23 mouse cellular contexts compared by ENCODE assay signal in genomic region chr7:80238542-80238941, GRCm38 (mm10). TPM values are rescaled to one million over a fixed set of nuclear protein-coding genes. Genes with fewer than 3 reads are reported as not detected.
DNase-seq lines count a peak whose midpoint lies in the region; TF ChIP-seq lines count a peak whose summit lies in the region.
"Had no signal": no experiment of that assay in that cellular context is flagged by ENCODE, and none has a peak within 500 bp of the region (broad histone marks: within the 10 kb centered on the region; RNA-seq: fewer than 3 reads in every experiment).

No protein-coding gene starts in this region.

- in situ Hi-C loops in ES-E14 (cut with MboI; ENCODE audit: low sequenced_read_pairs in 2 of 2, unreplicated experiment in 2 of 2) = no loop called here

- H3K9ac ChIP-seq in ES-Bruce4 (ENCODE audit: low read depth, poor library complexity, severe bottlenecking) (no peak overlapping the region), ES-E14 (ENCODE audit: insufficient read depth, low read depth, low read length, poor library complexity, severe bottlenecking) (no peak overlapping the region; the same call in 1 of the 2 replicates)
- H3K9ac ChIP-seq: embryonic facial prominence, embryonic 13.5 days; embryonic facial prominence, embryonic 15.5 days; forebrain, embryonic 12.5 days had no signal

- no peaks in the 10 kb centered on the region for H3K27me3 ChIP-seq in ES-Bruce4 (ENCODE audit: control insufficient read depth, insufficient read depth, low read length, poor library complexity, severe bottlenecking)
- H3K27me3 ChIP-seq: embryonic facial prominence, embryonic 13.5 days; embryonic facial prominence, embryonic 15.5 days; forebrain, embryonic 12.5 days had no signal

- H3K4me3 ChIP-seq in ES-Bruce4 (ENCODE audit: low read depth, low read length) = no peak overlapping the region
- H3K4me3 ChIP-seq in ES-E14 (ENCODE audit: insufficient read depth in 1 of 2, low read depth in 1 of 2, low read length in 2 of 2, poor library complexity in 1 of 2, severe bottlenecking in 1 of 2) = peak overlapping the region; percentile 38 to 44; a peak in 2 of 4 replicates
- H3K4me3 ChIP-seq: embryonic facial prominence, embryonic 13.5 days; embryonic facial prominence, embryonic 15.5 days; erythroblast, embryonic 14.5 days; forebrain, embryonic 10.5 days; forebrain, embryonic 12.5 days had no signal

- H3K36me3 ChIP-seq in ES-Bruce4 (ENCODE audit: control insufficient read depth, insufficient read depth, low read length, poor library complexity, severe bottlenecking) (peaks cover 8% of the 10 kb centered on the region), ES-E14 (ENCODE audit: control insufficient read depth, insufficient read depth, low read length, poor library complexity, severe bottlenecking) (peaks cover 13% of the 10 kb centered on the region; the same call in 1 of the 2 replicates)

- intact Hi-C loops in left cerebral cortex, postnatal 14 days (cut with DNase I) = no loop called here

- TF ChIP-seq POLR2A in ES-Bruce4 (IDR thresholded peaks at IDR 0.05; ENCODE audit: insufficient read depth, low read length) = no peak

- H3K27ac ChIP-seq in ES-Bruce4 (ENCODE audit: insufficient read depth, low read length) = no peak overlapping the region
- H3K27ac ChIP-seq in ES-E14 (ENCODE audit: insufficient read depth, low read depth, low read length, poor library complexity, severe bottlenecking) = no peak overlapping the region
- H3K27ac ChIP-seq: embryonic facial prominence, embryonic 13.5 days; embryonic facial prominence, embryonic 15.5 days; forebrain, embryonic 10.5 days; forebrain, embryonic 12.5 days had no signal

- H3K4me1 ChIP-seq in ES-Bruce4 (ENCODE audit: control insufficient read depth, insufficient read depth, low read length) (peaks cover 2% of the 10 kb centered on the region), ES-E14 (ENCODE audit: control insufficient read depth in 2 of 2, insufficient read depth in 2 of 2, low read length in 2 of 2, poor library complexity in 1 of 2) (peaks cover 4 to 5% of the 10 kb centered on the region in 2 experiments; a peak in 3 of 4 replicates)

- TF ChIP-seq CTCF in ES-Bruce4 (IDR thresholded peaks at IDR 0.05; ENCODE audit: low read depth, low read length) = no peak

- TF ChIP-seq EP300 in ES-Bruce4 (IDR thresholded peaks at IDR 0.05; ENCODE audit: insufficient read depth, low read depth, low read length) = peak; percentile 73; the same call in 1 of the 2 replicates

- DNase-seq in ES-E14 (ENCODE audit: low read depth, low spot score) (no peak), ZHBTc4 (ENCODE audit: low read depth, low spot score) (peak; percentile 80)
- no peak for DNase-seq in left cerebral cortex, postnatal 14 days (ENCODE audit: low spot score in 2 of 2)
- DNase-seq in kidney, adult 9 months = no peak
- DNase-seq in gastrocnemius, postnatal 10 days = no peak
- DNase-seq: adrenal gland, adult 2 months; adrenal gland, postnatal 10 days; adrenal gland, postnatal 25 days; cerebellum, adult 11 months; cerebellum, adult 18-20 months; cerebellum, adult 8-10 months; cerebellum, adult 9-11 months; cerebellum, postnatal 14 days; cerebellum, postnatal 36 days; embryo, embryonic 11 days had no signal

- H3K9me3 ChIP-seq in ES-Bruce4 (replicated peaks; ENCODE audit: control insufficient read depth, insufficient read depth, low read length, poor library complexity, severe bottlenecking) (no peaks in the 10 kb centered on the region), ES-E14 (ENCODE audit: control insufficient read depth, insufficient read depth, low read depth, low read length) (no peaks in the 10 kb centered on the region)
- H3K9me3 ChIP-seq: embryonic facial prominence, embryonic 13.5 days; embryonic facial prominence, embryonic 15.5 days; forebrain, embryonic 10.5 days; forebrain, embryonic 12.5 days had no signal

TF ChIP-seq in ES-E14, 5 proteins besides CTCF, POLR2A, EP300 and RAD21:
- TF ChIP-seq HCFC1 (IDR thresholded peaks at IDR 0.05; ENCODE audit: borderline replicate concordance, insufficient read depth, low read length) (no peak), MAFK (IDR thresholded peaks at IDR 0.05; ENCODE audit: insufficient read depth, low read depth, low read length) (no peak), ZC3H11A (IDR thresholded peaks at IDR 0.05; ENCODE audit: borderline replicate concordance, low read depth, low read length) (no peak), ZNF384 (IDR thresholded peaks at IDR 0.05; ENCODE audit: low read depth, low read length) (no peak), CHD2 (IDR thresholded peaks at IDR 0.05; ENCODE audit: low read depth, low read length) (no peak)
TF ChIP-seq in ES-E14: peak in this region for 0.

RNA-seq across cellular contexts. Expression of gene Gdpgp1, which starts 5.9 kb away (rescaled TPM):
- 3.3 and 4.3 TPM in 2 replicates for polyA plus RNA-seq in ES-Bruce4 (2011; ENCODE audit: insufficient read depth, insufficient read length, low read depth, missing spikeins)
- total RNA-seq in ES-E14 (2012; rRNA removed) = 4.4 and 4.5 TPM in 2 replicates
- 1 to 10 TPM; 6.6 to 6.7 TPM for total RNA-seq in left cerebral cortex, postnatal 14 days (2021)
- 1 to 10 TPM; 1.8 to 2.1 TPM for total RNA-seq in gastrocnemius, postnatal 10 days (2021)

RNA-seq across cellular contexts. Expression of gene Cib1, which starts 5.9 kb away (rescaled TPM):
- 35.5 and 38.4 TPM in 2 replicates for polyA plus RNA-seq in ES-Bruce4 (2011; ENCODE audit: insufficient read depth, insufficient read length, low read depth, missing spikeins)
- total RNA-seq in ES-E14 (2012; rRNA removed) = 52.6 and 59.7 TPM in 2 replicates
- total RNA-seq in left cerebral cortex, postnatal 14 days (2021) = 10 to 100 TPM; 18.7 to 22.0 TPM
- total RNA-seq in gastrocnemius, postnatal 10 days (2021) = 10 to 100 TPM; 10.7 to 12.5 TPM

RNA-seq across cellular contexts. Expression of gene Ttll13, which starts 7.6 kb away (rescaled TPM):
- 0.84 and 1.2 TPM in 2 replicates for polyA plus RNA-seq in ES-Bruce4 (2011; ENCODE audit: insufficient read depth, insufficient read length, low read depth, missing spikeins)
- 1.4 and 2.8 TPM in 2 replicates for total RNA-seq in ES-E14 (2012; rRNA removed)
- total RNA-seq in left cerebral cortex, postnatal 14 days (2021) = 1 to 10 TPM in 1 of 2 experiments, under 1 TPM in 1; 0.95 to 1.2 TPM
- under 1 TPM; 0.14 to 0.20 TPM for total RNA-seq in gastrocnemius, postnatal 10 days (2021)
- total RNA-seq: common myeloid progenitor, adult 5-6 weeks had no signal
- polyA plus RNA-seq: C2C12 had no signal

RNA-seq across cellular contexts. Expression of gene Ngrn, which starts 22.5 kb away (rescaled TPM):
- polyA plus RNA-seq in ES-Bruce4 (2011; ENCODE audit: insufficient read depth, insufficient read length, low read depth, missing spikeins) = 29.1 and 32.5 TPM in 2 replicates
- 37.8 and 45.2 TPM in 2 replicates for total RNA-seq in ES-E14 (2012; rRNA removed)
- total RNA-seq in left cerebral cortex, postnatal 14 days (2021) = 10 to 100 TPM; 39.9 to 42.4 TPM
- total RNA-seq in gastrocnemius, postnatal 10 days (2021) = 10 to 100 TPM; 20.2 to 20.3 TPM

RNA-seq across cellular contexts. Expression of gene Vps33b, which starts 30.9 kb away (rescaled TPM):
- 15.7 and 16.2 TPM in 2 replicates for polyA plus RNA-seq in ES-Bruce4 (2011; ENCODE audit: insufficient read depth, insufficient read length, low read depth, missing spikeins)
- total RNA-seq in ES-E14 (2012; rRNA removed) = 21.1 and 30.4 TPM in 2 replicates
- 10 to 100 TPM; 19.3 to 19.6 TPM for total RNA-seq in left cerebral cortex, postnatal 14 days (2021)
- total RNA-seq in gastrocnemius, postnatal 10 days (2021) = 1 to 10 TPM; 5.7 to 6.3 TPM
